Mouse (Mus musculus) megakaryocyte, embryonic 14.5 days (primary cell): Measurements from ENCODE around the gene BC049352.

Experiments used
- FLI1 ChIP-seq: IDR thresholded peaks from 2 replicates; pipeline ENCODE4 v1.6.1; 2012; ENCODE audit warnings: low read length, inconsistent platforms, mixed read lengths
- GATA1 ChIP-seq: IDR thresholded peaks from 3 replicates; pipeline ENCODE4 v1.6.1; 2012; ENCODE audit warnings: mixed read lengths, low read length, inconsistent platforms, borderline replicate concordance

DNA sequence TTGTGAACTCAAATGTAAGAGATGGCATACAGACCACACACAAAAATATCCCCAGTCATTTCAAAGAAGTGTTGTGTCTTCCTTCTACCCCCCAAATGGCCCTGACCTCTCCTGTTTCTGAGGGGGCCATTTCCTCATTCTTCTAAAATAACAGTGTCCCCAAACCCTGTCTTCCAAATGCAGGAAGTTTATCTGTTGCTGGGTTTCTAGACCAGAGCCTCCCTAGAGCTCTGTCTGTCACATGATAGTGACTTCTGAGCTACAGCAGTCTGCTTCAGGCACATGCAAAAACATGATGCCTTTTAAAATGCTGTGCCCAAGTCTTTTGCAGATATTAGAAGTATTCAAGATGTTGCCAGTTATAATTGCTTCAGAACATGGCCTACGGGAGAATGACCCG, 92.8 kb downstream of the BC049352 start:
- TF ChIP-seq GATA1 (no peak), FLI1 (no peak)
